Mouse (Mus musculus) limb, embryonic 14.5 days (tissue): Measurements from ENCODE around the gene 1700017B05Rik. TPM values are rescaled to one million over a fixed set of nuclear protein-coding genes. Genes with fewer than 3 reads are reported as not detected.

Experiments used
- ATAC-seq: fragments of 200-750 bp; cut with Nextera tagmentation; 2 replicates; pipeline ENCODE4 v1.8.0; 2017; ENCODE audit warnings: low read depth, moderate number of reproducible peaks, moderate TSS enrichment; ENCODE audit not compliant: low FRiP score
- DNase-seq: peaks from one replicate; pipeline ENCODE4 v3.0.0-alpha.2; 2015; ENCODE audit warnings: low spot score
- H3K27ac ChIP-seq: fragments of 300-500 bp; sonication (generic); replicated peaks from 2 replicates; pipeline ENCODE4 v1.5.1; 2014; ENCODE audit warnings: low read depth, mild to moderate bottlenecking, low read length, moderate library complexity, mixed read lengths
- H3K27me3 ChIP-seq: fragments of 300-500 bp; sonication (generic); 2 replicates; pipeline ENCODE4 v1.6.1; 2014; ENCODE audit warnings: low read length, mixed read lengths; ENCODE audit not compliant: control insufficient read depth, insufficient read depth
- H3K36me3 ChIP-seq: fragments of 300-500 bp; sonication (generic); 2 replicates; pipeline ENCODE4 v1.6.1; 2014; ENCODE audit warnings: mild to moderate bottlenecking, low read length, moderate library complexity, mixed read lengths; ENCODE audit not compliant: control insufficient read depth, insufficient read depth
- H3K4me1 ChIP-seq: fragments of 300-500 bp; sonication (generic); 2 replicates; pipeline ENCODE4 v1.6.1; 2014; ENCODE audit warnings: antibody characterized with exemption, low read length, mixed read lengths; ENCODE audit not compliant: control insufficient read depth, insufficient read depth
- H3K4me2 ChIP-seq: fragments of 300-500 bp; sonication (generic); replicated peaks from 2 replicates; pipeline ENCODE4 v1.6.1; 2014; ENCODE audit warnings: low read depth, mild to moderate bottlenecking, low read length, moderate library complexity; ENCODE audit not compliant: severe bottlenecking
- H3K4me3 ChIP-seq: fragments of 300-500 bp; sonication (generic); replicated peaks from 2 replicates; pipeline ENCODE4 v1.5.1; 2014; ENCODE audit warnings: low read length
- H3K9ac ChIP-seq: fragments of 300-500 bp; sonication (generic); 2 replicates; pipeline ENCODE4 v1.6.1; 2014; ENCODE audit warnings: mild to moderate bottlenecking, low read depth, low read length, moderate library complexity; ENCODE audit not compliant: severe bottlenecking
- H3K9me3 ChIP-seq: fragments of 300-500 bp; sonication (generic); 2 replicates; pipeline ENCODE4 v1.6.1; 2016; ENCODE audit warnings: low read length; ENCODE audit not compliant: control insufficient read depth
- POLR2A ChIP-seq: fragments of 200-500 bp; IDR thresholded peaks from 2 replicates; pipeline ENCODE4 v1.8.0; 2012; ENCODE audit warnings: inconsistent platforms, mild to moderate bottlenecking, moderate library complexity, borderline replicate concordance; ENCODE audit not compliant: insufficient read depth, insufficient read length; ENCODE audit errors: extremely low read depth
- WGBS: fragments of 180-500 bp; shearing (Covaris S2); extraction: QIAGEN DNeasy Blood & Tissue Kit; methylation state at CpG from one replicate; pipeline ENCODE4 v1.1.7; 2014; 5-methylcytosine and 5-hydroxymethylcytosine counted together
- polyA plus RNA-seq, 2 experiments: library from polyadenylated mRNA; depleted of rRNA in 1 of 2; stranded (reverse) in 1 of 2; unstranded in 1 of 2; fragments of >200 nt; fragmentation: Nextera tagmentation in 1 of 2; extraction: Ambion mirVana in 1 of 2; gene quantifications; 2 replicates each; pipeline versions ENCODE4 v1.2.1 to v1.2.3; 2012 to 2014

Gene 1700017B05Rik
- polyA plus RNA-seq, 2 experiments: 11.1 to 18.0 TPM

GRCm38 (mm10) chr9:57261516-57261912 is 898 bp downstream of the 1700017B05Rik start:
- Histone ChIP-seq H3K4me1 (peaks cover 13% of the 10 kb centered on the region), H3K4me2 (peak overlapping the region; percentile 85), H3K36me3 (peaks cover 24% of the 10 kb centered on the region), H3K27me3 (no peaks in the 10 kb centered on the region), H3K4me3 (peak overlapping the region; percentile 58), H3K9ac (peak overlapping the region; percentile 83), H3K27ac (peak overlapping the region; percentile 68), H3K9me3 (no peaks in the 10 kb centered on the region)
- DNase-seq (no peak), ATAC-seq (peak; percentile 16; the same call in 1 of the 2 replicates)
- under 1% methylated on average over 25 of the region's 26 CpGs for WGBS
- TF ChIP-seq POLR2A: no peak

GRCm38 (mm10) chr9:57260940-57261339 is 1.5 kb downstream of the 1700017B05Rik start:
- Histone ChIP-seq H3K9ac (peak overlapping the region; percentile 83), H3K4me2 (peak overlapping the region; percentile 85), H3K36me3 (peaks cover 29% of the 10 kb centered on the region), H3K27ac (no peak overlapping the region), H3K4me3 (peak overlapping the region; percentile 58), H3K4me1 (peaks cover 13% of the 10 kb centered on the region), H3K27me3 (no peaks in the 10 kb centered on the region), H3K9me3 (no peaks in the 10 kb centered on the region)
- ATAC-seq (no peak), DNase-seq (no peak)
- TF ChIP-seq POLR2A: no peak
- 15% methylated on average over 12 of the region's 12 CpGs for WGBS

GRCm38 (mm10) chr9:57259736-57260135 is 2.7 kb downstream of the 1700017B05Rik start:
- Histone ChIP-seq H3K9me3 (no peaks in the 10 kb centered on the region), H3K36me3 (peaks cover 41% of the 10 kb centered on the region), H3K27ac (no peak overlapping the region), H3K4me1 (peaks cover 13% of the 10 kb centered on the region), H3K27me3 (no peaks in the 10 kb centered on the region), H3K9ac (no peak overlapping the region), H3K4me3 (no peak overlapping the region), H3K4me2 (no peak overlapping the region)
- DNase-seq (peak; percentile 87), ATAC-seq (no peak)
- 7% methylated on average over 3 of the region's 3 CpGs for WGBS
- no peak for TF ChIP-seq POLR2A

- no peak for DNase-seq
- H3K9me3 ChIP-seq: no peaks in the 10 kb centered on the region
- H3K36me3 ChIP-seq: peaks cover 61% of the 10 kb centered on the region
- WGBS: 97% methylated on average over 9 of the region's 9 CpGs
- H3K27me3 ChIP-seq: no peaks in the 10 kb centered on the region
- H3K27ac ChIP-seq: no peak overlapping the region
- H3K4me2 ChIP-seq: no peak overlapping the region
- no peak for TF ChIP-seq POLR2A
- H3K9ac ChIP-seq: no peak overlapping the region
- peaks cover 13% of the 10 kb centered on the region for H3K4me1 ChIP-seq
- H3K4me3 ChIP-seq: no peak overlapping the region
- no peak for ATAC-seq
Observed at GRCm38 (mm10) chr9:57257627-57258026, 4.8 kb downstream of the 1700017B05Rik start.

GRCm38 (mm10) chr9:57256861-57257260 is 5.6 kb downstream of the 1700017B05Rik start:
- no peak for DNase-seq
- Histone ChIP-seq H3K4me2 (no peak overlapping the region), H3K9ac (no peak overlapping the region), H3K9me3 (no peaks in the 10 kb centered on the region), H3K36me3 (peaks cover 69% of the 10 kb centered on the region), H3K27me3 (no peaks in the 10 kb centered on the region), H3K4me3 (no peak overlapping the region), H3K4me1 (peaks cover 13% of the 10 kb centered on the region), H3K27ac (no peak overlapping the region)
- WGBS: 97% methylated on average over 11 of the region's 11 CpGs
- no peak for TF ChIP-seq POLR2A
- ATAC-seq: no peak

GRCm38 (mm10) chr9:57256309-57256708 is 6.1 kb downstream of the 1700017B05Rik start:
- H3K4me2 ChIP-seq: no peak overlapping the region
- no peaks in the 10 kb centered on the region for H3K9me3 ChIP-seq
- 96% methylated on average over 20 of the region's 20 CpGs for WGBS
- peaks cover 11% of the 10 kb centered on the region for H3K4me1 ChIP-seq
- ATAC-seq: no peak
- H3K4me3 ChIP-seq: no peak overlapping the region
- H3K27ac ChIP-seq: no peak overlapping the region
- peaks cover 73% of the 10 kb centered on the region for H3K36me3 ChIP-seq
- H3K9ac ChIP-seq: no peak overlapping the region
- no peak for TF ChIP-seq POLR2A
- DNase-seq: no peak
- no peaks in the 10 kb centered on the region for H3K27me3 ChIP-seq
